Mouse (Mus musculus) liver, embryonic 14.5 days (tissue): ENCODE measurements around the gene Ssbp3.

Source experiments
- CTCF ChIP-seq: IDR thresholded peaks from 2 replicates; pipeline ENCODE4 v1.5.1; 2016; ENCODE audit warnings: antibody characterized with exemption, low read depth, control low read depth
- EP300 ChIP-seq: IDR thresholded peaks from 2 replicates; pipeline ENCODE4 v1.6.1; 2016; ENCODE audit warnings: antibody characterized with exemption, low read depth

DNA sequence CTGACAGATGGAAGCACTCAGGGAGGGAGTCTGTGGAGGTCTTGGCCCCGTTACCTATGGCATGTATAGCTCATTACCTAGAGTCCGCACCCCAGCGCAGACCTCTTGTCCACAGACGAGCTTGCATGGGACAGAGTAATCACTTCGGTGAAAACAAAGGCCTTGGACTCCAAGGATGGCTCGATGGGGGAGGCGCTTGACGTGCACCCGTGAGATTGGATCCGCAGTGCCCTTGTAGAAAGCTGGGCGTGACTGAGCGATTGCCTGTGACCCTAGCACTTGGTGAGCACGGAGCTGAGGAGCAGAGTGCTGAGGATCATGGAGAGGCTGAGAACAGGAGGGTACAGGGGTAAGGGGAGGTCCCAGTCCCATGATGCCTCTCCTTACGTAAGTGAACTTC is 181.2 kb downstream of the Ssbp3 start:
- no peak for TF ChIP-seq CTCF
- no peak for TF ChIP-seq EP300
